Mouse (Mus musculus) E14TG2a.4 (cell line): ENCODE results near the gene Zfp428.

Experiments
- H3K27me3 ChIP-seq: 2 replicates; pipeline ENCODE4 v1.6.1; 2014; ENCODE audit warnings: low read length, control low read depth; ENCODE audit not compliant: insufficient read depth
- H3K36me3 ChIP-seq: 2 replicates; pipeline ENCODE4 v1.6.1; 2014; ENCODE audit warnings: low read length, control low read depth; ENCODE audit not compliant: insufficient read depth
- H3K4me1 ChIP-seq: replicated peaks from 2 replicates; pipeline ENCODE4 v1.6.1; 2014; ENCODE audit warnings: low read depth, low read length, control low read depth
- H3K4me3 ChIP-seq: replicated peaks from 2 replicates; pipeline ENCODE4 v1.5.1; 2014; ENCODE audit warnings: mild to moderate bottlenecking, low read length
- H3K9me3 ChIP-seq: 2 replicates; pipeline ENCODE4 v1.6.1; 2014; ENCODE audit warnings: low read length, control low read depth
- CTCF ChIP-seq: conservative IDR thresholded peaks from 2 replicates; pipeline ENCODE4 v1.5.1; 2014; ENCODE audit warnings: low read length
- NANOG ChIP-seq: IDR thresholded peaks from 2 replicates; pipeline ENCODE4 v1.6.1; 2014; ENCODE audit warnings: borderline replicate concordance, low read length, mixed read lengths
- POU5F1 ChIP-seq: IDR thresholded peaks from 2 replicates; pipeline ENCODE4 v1.6.1; 2014; ENCODE audit warnings: low read length, borderline replicate concordance

The Zfp428 gene

DNA sequence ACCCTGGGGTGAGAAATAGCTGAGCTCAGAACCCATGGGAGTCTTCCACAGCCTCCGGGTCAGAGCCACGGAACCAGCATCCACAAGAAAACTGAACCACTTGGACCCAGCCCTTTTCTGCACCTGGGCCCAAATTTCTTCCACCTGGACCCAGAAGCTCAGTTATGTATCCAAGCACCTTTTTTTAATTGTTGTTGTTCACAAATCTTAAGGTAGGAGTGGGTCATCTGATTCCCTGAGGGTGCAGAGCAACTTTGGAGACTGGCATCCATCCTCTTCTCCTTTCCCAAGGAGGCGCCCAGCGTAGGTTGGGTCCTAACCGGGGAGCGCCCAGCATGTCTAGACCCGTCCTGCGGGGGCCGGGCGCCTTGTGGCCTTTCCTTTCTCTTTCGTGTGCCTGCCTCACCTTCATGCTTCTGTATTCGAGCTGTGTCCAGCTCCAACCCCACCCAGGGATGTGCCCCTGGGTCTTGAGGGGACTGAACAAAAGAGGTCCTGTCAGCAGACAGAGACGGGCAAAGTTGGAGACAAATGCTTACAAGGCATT, 39.3 kb downstream of the Zfp428 start, which contains the start of the genes Pinlyp and Xrcc1:
Pinlyp (minus strand) TSS at position 51 of the 547 bp plus-strand sequence.
Xrcc1 (plus strand) TSS at position 222 of the 547 bp plus-strand sequence.
- Histone ChIP-seq H3K27me3 (no peaks in the 10 kb centered on the region), H3K9me3 (no peaks in the 10 kb centered on the region), H3K36me3 (peaks cover 34% of the 10 kb centered on the region), H3K4me3 (peak within 1 kb of the TSS; percentile 96), H3K4me1 (peaks cover 54% of the 10 kb centered on the region)
- no peak for TF ChIP-seq CTCF
- no peak for TF ChIP-seq POU5F1
- TF ChIP-seq NANOG, result no peak

- Histone ChIP-seq H3K27me3 (no peaks in the 10 kb centered on the region), H3K4me3 (peak overlapping the region; percentile 96), H3K36me3 (peaks cover 40% of the 10 kb centered on the region), H3K4me1 (peaks cover 60% of the 10 kb centered on the region), H3K9me3 (no peaks in the 10 kb centered on the region)
- TF ChIP-seq CTCF (no peak), POU5F1 (no peak), NANOG (no peak)
These were observed 40.0 kb downstream of the Zfp428 start for GRCm38 (mm10) chr7:24546634-24547389.

GRCm38 (mm10) chr7:24547534-24548036, 40.8 kb downstream of the Zfp428 start:
- TF ChIP-seq NANOG, result no peak
- no peak for TF ChIP-seq CTCF
- TF ChIP-seq POU5F1, result no peak

DNA sequence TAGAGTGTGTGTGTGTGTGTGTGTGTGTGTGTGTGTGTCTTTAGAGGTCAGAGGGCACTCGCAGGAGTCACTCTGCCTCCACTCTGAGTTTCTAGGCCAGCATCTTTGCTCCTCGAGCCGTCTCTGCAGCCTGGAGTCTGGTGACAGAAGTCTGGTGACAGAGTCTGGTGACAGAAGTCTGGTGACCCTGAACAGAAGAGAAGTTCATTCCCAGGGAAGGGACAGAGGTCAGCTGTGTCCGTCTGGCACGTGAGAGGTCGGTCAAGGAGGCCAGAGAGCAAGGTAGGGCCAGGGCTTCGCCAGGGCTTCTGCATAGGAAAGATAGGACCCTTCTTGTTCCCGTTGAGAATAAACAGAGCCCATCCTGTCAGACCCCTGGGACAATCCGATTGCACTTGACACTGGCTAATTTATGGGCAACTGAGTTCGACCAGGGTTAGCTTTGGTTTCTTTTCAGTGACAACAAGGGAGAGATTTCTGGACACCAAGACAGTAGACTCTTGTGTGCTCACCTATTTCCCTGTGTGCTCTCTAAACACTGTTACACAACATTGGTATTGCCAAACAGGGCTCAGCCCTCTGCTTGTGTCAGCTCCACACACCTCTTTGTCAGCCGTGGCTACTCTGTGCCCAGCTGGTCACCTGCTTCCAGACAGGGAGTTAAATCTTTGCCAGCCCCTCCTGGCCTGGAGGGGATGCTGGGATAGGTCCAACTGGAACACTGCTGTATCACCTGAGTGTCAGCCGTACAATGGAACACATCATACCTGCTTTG, 45.4 kb downstream of the Zfp428 start:
- Histone ChIP-seq H3K4me3 (no peak overlapping the region), H3K27me3 (no peaks in the 10 kb centered on the region), H3K4me1 (peaks cover 66% of the 10 kb centered on the region), H3K9me3 (peaks cover 6% of the 10 kb centered on the region; the same call in 1 of the 2 replicates), H3K36me3 (peaks cover 91% of the 10 kb centered on the region)
- no peak for TF ChIP-seq CTCF
- TF ChIP-seq POU5F1, result no peak
- no peak for TF ChIP-seq NANOG

More at GRCm38 (mm10) chr7:24547534-24548036, 40.8 kb downstream of the Zfp428 start:
- H3K4me1 ChIP-seq, result peaks cover 60% of the 10 kb centered on the region
- H3K4me3 ChIP-seq, result peak overlapping the region; percentile 96
- no peaks in the 10 kb centered on the region for H3K9me3 ChIP-seq
- no peaks in the 10 kb centered on the region for H3K27me3 ChIP-seq
- peaks cover 48% of the 10 kb centered on the region for H3K36me3 ChIP-seq

- Histone ChIP-seq H3K4me1 (peaks cover 62% of the 10 kb centered on the region), H3K4me3 (no peak overlapping the region), H3K27me3 (no peaks in the 10 kb centered on the region), H3K9me3 (peaks cover 6% of the 10 kb centered on the region; the same call in 1 of the 2 replicates), H3K36me3 (peaks cover 94% of the 10 kb centered on the region)
- TF ChIP-seq CTCF (no peak), POU5F1 (no peak), NANOG (no peak)
These were observed 49.0 kb downstream of the Zfp428 start for GRCm38 (mm10) chr7:24555786-24556185.

GRCm38 (mm10) chr7:24561450-24561849, 54.6 kb downstream of the Zfp428 start:
- peaks cover 83% of the 10 kb centered on the region for H3K36me3 ChIP-seq
- TF ChIP-seq POU5F1 (no peak), NANOG (no peak), CTCF (no peak)
- no peak overlapping the region for H3K4me3 ChIP-seq
- H3K9me3 ChIP-seq, result no peaks in the 10 kb centered on the region
- H3K4me1 ChIP-seq, result peaks cover 76% of the 10 kb centered on the region
- H3K27me3 ChIP-seq, result no peaks in the 10 kb centered on the region

DNA sequence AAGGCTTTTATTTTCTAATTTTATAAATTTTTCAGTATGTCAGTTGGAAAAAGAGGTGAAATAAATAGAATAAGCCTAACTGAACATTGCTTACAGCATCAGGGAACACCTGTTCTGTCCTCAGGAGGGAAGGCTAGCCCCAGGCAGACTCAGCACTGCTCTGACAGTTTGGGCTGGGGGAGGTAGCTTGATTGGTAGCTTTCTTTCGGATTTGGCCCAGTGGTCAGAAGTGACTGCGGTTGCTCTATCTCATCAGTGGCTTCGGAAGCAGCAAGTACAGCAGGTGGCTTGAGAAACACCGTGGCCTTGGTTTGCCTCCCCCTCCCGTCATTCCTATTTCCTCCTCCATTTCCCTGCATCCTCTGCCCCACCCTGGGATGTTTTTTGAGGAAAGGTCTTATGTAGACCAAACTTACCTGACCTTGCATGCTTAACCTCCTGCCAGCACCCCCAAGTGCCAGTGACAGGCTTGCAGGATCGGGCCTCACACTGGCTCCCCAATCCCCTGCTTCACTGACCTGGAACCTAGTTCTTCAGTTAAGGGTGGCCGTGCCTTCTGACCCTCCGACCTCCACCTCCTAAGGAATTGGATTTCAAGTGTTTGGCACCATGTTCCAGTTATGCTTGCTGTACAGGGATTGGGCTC, 56.5 kb downstream of the Zfp428 start:
- Histone ChIP-seq H3K27me3 (no peaks in the 10 kb centered on the region), H3K4me1 (peaks cover 86% of the 10 kb centered on the region), H3K9me3 (no peaks in the 10 kb centered on the region), H3K36me3 (peaks cover 87% of the 10 kb centered on the region), H3K4me3 (0 out of 2 replicates have a peak overlapping the region, but pooled peaks have one; percentile 4)
- no peak for TF ChIP-seq NANOG
